Mouse (Mus musculus) kidney, postnatal 10 days (tissue): ENCODE data around the gene Sprr2a1.
"Not testable (repeated sequence)": the region's sequence is repeated elsewhere in the genome, so short reads cannot be mapped to it uniquely, and the experiment has no call there.

Experiments
- DNase-seq: peaks from one replicate; pipeline ENCODE4 v3.0.0; 2021; ENCODE audit warnings: mixed read lengths

Gene Sprr2a1

DNA sequence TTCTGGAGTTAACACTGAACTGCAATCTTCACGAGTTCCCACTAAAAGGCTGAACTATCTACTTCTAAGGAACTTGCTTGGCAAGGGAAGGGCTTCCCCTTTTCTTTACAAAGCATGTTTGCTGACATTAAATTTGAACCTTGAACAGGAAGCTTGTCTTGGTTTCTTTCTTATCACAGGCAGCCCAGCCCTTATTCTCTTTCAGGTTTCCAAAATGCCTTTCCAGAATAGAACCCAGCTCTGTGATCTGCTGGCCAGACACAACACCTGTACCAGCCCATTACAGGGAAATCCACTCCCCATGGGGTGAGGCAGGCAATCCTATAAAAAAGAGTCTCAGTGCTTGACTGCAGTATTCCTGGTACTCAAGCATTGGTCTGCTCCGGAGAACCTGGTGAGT lies at the start of gene Sprr2a1, which contains the start of gene Sprr2a2:
Gene Sprr2a1, plus strand, starts transcription at position 231 of the 400 bp plus-strand sequence.
Gene Sprr2a2, plus strand, starts transcription at position 352 of the 400 bp plus-strand sequence.
- not testable (repeated sequence) for DNase-seq

DNA sequence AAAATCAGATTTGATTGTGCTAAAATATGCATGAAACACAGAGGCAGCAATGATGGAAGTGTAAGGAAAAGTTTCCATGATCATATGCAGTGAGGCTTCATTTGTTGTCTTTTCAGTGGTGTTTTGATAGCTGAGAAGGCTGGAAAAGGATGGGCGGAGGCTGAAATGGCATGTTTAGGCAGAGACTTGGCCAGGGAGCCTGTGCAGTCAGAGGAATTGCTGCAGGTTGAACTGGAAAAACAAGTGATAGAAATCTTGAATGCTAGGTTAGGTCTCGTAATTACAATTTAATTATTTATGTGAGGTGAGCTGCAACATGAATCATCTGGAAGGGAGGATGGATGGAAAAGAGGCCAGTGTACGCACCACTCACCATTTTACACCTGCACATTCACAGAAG lies 45.8 kb upstream of the Sprr2a1 start:
- DNase-seq: no peak

GRCm38 (mm10) chr3:92176880-92177279 lies 38.7 kb upstream of the Sprr2a1 start:
- no peak for DNase-seq

GRCm38 (mm10) chr3:92195512-92196200 lies 19.9 kb upstream of the Sprr2a1 start:
- no peak for DNase-seq

- DNase-seq: not testable (repeated sequence)
These were observed 4.3 kb upstream of the Sprr2a1 start for GRCm38 (mm10) chr3:92211133-92211925.

DNA sequence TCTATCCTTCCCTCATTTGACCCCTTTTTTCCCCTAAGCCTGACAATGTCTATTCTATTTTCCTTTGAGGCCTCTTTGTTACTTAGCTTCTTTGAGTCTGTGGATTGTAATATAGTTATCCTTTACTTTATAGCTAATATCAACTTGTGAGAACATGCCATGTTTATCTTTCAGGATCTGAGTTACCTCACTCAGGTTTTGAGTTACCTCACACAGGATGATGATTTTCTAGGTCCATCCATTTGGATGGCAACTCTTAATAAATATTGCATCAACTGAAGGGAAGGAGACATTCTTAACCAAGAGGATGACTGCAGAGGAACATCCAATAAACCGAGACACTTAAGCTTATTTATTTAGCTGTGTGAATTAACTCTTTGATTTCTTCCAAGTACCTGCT lies 3.5 kb upstream of the Sprr2a1 start:
- not testable (repeated sequence) for DNase-seq

- DNase-seq: not testable (repeated sequence)
These were observed 1.9 kb upstream of the Sprr2a1 start for GRCm38 (mm10) chr3:92213651-92214050.

DNA sequence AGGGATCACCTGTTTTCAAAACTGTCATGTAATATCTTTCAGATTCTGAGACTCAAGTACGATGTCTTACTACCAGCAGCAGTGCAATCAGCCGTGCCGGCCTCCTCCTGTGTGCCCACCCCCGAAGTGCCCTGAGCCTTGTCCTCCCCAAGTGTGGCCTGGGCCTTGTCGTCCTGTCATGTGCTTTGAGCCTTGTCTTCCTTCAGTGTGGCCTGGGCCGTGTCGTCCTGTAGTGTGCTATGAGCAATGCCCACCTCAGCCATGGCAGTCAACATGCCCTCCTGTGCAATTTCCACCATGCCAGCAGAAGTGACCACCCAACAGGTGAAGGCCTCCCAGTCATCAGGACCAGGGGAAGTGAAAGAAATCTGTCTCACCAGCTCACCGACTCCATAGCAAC lies 3.4 kb downstream of the Sprr2a1 start:
- not testable (repeated sequence) for DNase-seq

DNA sequence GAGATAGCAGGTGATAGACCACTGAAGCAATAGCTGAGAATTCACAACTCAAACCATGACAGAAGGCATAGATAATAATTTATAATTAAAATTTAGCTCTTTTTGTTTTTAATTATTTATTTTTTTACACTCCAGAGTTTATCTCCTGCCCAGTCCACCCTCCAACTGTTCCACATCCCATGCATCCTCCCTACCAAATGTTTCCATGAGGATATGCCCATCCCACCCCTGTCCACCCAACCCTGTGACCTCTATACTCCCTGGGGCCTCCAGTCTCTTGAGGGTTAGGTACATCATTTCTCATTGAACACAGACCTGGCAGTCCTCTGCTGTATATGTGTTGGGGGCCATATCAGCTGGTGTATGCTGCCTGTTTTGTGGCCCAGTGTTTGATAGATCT lies 8.1 kb downstream of the Sprr2a1 start:
- DNase-seq: not testable (repeated sequence)

- DNase-seq: not testable (repeated sequence)
These were observed 11.8 kb downstream of the Sprr2a1 start for GRCm38 (mm10) chr3:92227410-92227809.

DNA sequence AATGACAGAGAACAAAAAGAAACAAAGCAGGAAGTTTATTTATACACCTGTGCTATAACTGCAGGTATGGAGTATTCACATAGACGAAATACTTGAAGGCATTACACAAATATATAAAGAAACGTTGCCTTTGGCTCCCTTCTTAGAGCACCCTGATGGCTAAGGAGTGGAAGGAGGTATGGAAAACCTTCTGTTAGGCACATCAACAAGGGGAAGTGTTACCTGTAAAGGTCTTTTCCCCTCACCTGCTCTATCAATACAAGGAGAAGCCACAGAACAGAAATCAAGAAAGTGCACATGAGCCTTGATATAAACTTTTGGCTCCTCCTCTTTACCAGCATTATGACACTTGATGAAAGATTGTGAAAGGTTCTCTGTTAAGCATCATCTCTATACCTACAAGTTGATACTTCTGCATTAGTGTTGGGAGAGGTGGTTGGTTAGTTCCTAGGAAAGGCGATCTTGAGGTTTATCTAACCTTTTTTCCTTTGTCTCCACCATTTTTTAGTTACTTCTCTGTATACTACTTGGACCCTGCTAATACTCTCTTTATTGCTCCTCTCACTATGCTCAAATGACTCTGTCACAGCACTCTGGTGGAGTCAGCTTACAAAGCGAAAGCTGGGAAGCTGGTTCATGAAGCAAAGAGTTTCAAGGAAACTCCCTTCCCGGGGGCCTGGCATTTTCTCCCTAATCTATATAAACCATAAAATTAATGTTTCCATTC lies 21.0 kb downstream of the Sprr2a1 start:
- DNase-seq: not testable (repeated sequence)

GRCm38 (mm10) chr3:92238736-92239135 lies 23.1 kb downstream of the Sprr2a1 start:
- DNase-seq: not testable (repeated sequence)

DNA sequence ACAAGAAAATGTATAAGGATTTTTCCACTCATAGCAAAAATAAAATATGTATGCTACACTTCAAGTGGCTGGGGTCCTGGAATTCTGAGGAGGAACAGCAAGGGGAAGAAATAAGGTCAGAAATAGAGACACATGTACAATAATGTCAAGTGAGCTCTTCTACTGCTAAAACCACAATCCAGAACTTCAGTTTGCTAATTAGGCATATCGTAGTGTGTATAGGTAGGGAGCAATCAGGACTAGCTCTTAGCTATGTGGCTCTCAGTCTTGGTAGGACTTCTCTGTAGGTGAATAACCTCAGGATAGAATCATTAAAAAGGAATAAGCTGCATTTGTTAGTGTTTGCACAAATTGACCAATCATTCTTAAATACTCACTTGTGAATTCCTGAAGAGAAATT lies 23.6 kb downstream of the Sprr2a1 start:
- not testable (repeated sequence) for DNase-seq

DNA sequence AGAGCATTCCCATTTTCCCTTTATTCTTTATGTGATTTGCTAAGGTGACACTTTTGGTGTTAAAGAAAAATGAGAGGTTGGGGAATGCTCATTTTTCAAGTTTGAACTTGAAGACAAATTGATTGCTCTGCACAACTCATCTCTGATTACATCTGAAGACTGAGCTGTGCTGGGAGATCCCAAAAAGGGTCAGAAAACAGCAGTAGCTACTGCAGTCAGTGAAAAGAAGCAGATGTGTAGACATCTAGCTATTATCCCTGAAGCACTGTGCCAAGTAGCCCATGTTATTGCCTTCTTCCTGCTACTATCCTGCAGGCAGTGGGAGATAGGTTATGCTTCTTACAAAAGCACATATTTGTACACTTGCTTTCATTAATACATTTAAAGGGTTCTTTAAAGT lies 29.2 kb downstream of the Sprr2a1 start:
- DNase-seq: not testable (repeated sequence)

- DNase-seq: not testable (repeated sequence)
These were observed 30.6 kb downstream of the Sprr2a1 start for GRCm38 (mm10) chr3:92246245-92246644.

- not testable (repeated sequence) for DNase-seq
These were observed 32.9 kb downstream of the Sprr2a1 start for GRCm38 (mm10) chr3:92248494-92248893.

GRCm38 (mm10) chr3:92250450-92250849 lies 34.9 kb downstream of the Sprr2a1 start:
- not testable (repeated sequence) for DNase-seq

DNA sequence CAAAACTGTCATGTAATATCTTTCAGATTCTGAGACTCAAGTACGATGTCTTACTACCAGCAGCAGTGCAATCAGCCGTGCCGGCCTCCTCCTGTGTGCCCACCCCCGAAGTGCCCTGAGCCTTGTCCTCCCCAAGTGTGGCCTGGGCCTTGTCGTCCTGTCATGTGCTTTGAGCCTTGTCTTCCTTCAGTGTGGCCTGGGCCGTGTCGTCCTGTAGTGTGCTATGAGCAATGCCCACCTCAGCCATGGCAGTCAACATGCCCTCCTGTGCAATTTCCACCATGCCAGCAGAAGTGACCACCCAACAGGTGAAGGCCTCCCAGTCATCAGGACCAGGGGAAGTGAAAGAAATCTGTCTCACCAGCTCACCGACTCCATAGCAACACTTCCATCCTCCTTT lies 38.3 kb downstream of the Sprr2a1 start:
- DNase-seq: not testable (repeated sequence)

DNA sequence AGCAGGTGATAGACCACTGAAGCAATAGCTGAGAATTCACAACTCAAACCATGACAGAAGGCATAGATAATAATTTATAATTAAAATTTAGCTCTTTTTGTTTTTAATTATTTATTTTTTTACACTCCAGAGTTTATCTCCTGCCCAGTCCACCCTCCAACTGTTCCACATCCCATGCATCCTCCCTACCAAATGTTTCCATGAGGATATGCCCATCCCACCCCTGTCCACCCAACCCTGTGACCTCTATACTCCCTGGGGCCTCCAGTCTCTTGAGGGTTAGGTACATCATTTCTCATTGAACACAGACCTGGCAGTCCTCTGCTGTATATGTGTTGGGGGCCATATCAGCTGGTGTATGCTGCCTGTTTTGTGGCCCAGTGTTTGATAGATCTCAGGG lies 42.9 kb downstream of the Sprr2a1 start:
- not testable (repeated sequence) for DNase-seq

DNA sequence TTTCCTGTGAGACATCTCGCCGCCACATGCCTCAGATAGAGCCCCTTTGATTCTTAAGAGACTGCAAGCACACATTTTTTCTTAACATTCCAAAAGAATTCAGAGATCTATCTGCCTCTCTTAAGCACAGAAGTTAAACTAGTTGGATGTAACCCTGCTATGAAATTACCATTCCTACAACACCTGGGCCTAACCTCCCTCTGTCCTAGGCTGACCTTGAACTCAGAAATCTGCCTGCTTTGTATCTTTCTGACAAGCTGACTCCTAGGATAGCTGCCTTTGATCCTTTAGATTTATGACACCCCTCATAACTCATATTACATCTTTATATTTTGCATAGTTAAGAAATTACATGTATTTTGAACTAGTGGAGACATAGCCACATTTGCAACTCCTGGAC lies 47.9 kb downstream of the Sprr2a1 start:
- DNase-seq: not testable (repeated sequence)
